Mouse (Mus musculus) bone marrow macrophage, adult 2 months (primary cell): ENCODE results near the gene Ndst2.

Source experiments
- CTCF ChIP-seq: IDR thresholded peaks from 2 replicates; pipeline ENCODE4 v1.5.1; 2012; ENCODE audit warnings: low read depth, mild to moderate bottlenecking, low read length, moderate library complexity
- POLR2A ChIP-seq: IDR thresholded peaks from 2 replicates; pipeline ENCODE4 v1.6.1; 2012; ENCODE audit warnings: mild to moderate bottlenecking, low read depth, low read length, borderline replicate concordance

- no peak for TF ChIP-seq CTCF
- TF ChIP-seq POLR2A, result no peak
Measured at GRCm38 (mm10) chr14:20733041-20733951, 1.1 kb downstream of the Ndst2 start.
